Mouse (Mus musculus): ENCODE measurements around the gene Spsb1.

DNA sequence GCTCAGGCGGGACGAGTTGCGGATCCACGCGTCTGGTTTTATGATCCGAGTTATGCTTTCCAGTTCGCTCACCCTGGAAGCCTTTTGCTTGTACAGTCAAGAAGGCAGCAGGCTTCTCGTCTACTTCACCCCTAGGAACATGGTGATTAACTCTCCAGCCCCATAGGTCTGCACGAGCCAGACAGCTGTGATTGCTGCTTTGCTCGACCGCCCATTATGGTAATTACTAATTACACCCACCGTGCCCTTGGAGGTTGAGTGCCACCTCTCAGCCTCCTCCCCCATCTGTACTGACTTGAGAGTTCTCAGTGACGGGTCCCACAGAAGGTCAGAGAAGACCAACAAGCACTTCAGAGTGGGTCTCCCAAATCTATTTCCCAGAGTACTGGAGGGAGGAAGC is 5.2 kb downstream of the Spsb1 start:
- TF ChIP-seq ZNF384 (IDR thresholded peaks at IDR 0.05; ENCODE audit: low read depth, low read length) = no peak
- no peak for TF ChIP-seq MEF2A (IDR thresholded peaks at IDR 0.05; ENCODE audit: borderline replicate concordance, low read depth, low read length)
